Mouse (Mus musculus) fibroblast of lung, adult 2 months (primary cell): ENCODE data around the gene Pdzd2.

ENCODE experiments used
- DNase-seq: peaks from one replicate; pipeline ENCODE4 v3.0.0-alpha.2; 2011; ENCODE audit warnings: low read depth

Pdzd2 gene

GRCm38 (mm10) chr15:12539618-12540302 is 200.0 kb downstream of the Pdzd2 start:
- no peak for DNase-seq

DNA sequence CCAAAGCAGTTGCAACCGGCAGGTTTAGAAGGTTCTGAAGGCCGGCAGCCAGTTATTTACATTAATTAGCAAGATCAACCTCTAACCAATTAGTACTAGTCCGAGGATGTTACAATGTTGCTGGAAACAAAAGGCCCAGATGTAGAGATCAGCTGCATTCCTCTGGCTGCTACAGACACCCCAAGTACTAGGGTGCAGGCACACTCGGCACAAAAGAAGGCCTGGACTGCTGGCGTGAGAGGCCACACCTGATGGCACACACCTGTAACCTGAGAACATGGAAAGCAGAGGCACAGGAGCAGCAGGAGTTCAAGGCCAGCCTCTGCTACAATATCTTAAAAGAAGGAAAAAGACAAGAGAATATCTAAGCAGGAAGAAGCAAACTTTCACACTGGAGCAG is 206.5 kb downstream of the Pdzd2 start:
- DNase-seq, result no peak

DNA sequence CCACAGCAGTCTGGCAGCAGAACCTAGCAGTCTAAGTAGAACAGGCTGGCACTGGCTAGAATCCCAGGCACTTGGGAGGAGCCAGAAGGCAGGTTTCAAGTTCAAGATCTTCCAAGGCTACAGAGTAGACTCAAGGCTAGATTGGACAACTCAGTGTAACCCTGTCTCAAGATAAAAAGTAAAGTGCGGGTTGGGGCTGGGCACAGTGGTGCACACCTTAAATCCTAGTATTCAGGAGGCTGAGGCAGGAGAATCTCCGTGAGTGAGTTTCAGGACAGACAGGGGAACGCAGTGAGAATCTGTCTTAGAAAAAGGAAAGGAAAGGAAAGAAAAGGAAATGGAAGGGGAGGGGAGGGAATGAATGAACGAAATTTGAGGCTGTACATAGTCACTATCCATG is 207.2 kb downstream of the Pdzd2 start:
- no peak for DNase-seq

GRCm38 (mm10) chr15:12522810-12523209 is 216.9 kb downstream of the Pdzd2 start:
- DNase-seq, result no peak

DNA sequence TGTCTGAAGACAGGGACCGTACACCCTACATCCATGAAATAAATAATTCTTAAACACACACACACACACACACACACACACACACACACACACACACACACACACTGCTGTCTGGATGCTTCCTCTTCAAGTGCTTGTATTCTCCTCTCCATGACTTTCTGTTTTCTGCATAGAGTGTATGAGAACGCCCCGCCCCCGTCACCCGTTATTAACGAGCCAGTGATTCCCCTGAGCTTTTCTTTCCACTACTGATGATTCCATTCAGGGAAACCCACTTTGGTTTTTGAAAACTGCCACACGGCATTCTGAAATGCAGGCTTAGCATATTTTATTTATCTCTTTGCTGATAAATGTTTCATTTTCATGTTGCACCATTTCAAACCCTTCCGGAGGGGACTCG is 219.4 kb downstream of the Pdzd2 start:
- no peak for DNase-seq

DNA sequence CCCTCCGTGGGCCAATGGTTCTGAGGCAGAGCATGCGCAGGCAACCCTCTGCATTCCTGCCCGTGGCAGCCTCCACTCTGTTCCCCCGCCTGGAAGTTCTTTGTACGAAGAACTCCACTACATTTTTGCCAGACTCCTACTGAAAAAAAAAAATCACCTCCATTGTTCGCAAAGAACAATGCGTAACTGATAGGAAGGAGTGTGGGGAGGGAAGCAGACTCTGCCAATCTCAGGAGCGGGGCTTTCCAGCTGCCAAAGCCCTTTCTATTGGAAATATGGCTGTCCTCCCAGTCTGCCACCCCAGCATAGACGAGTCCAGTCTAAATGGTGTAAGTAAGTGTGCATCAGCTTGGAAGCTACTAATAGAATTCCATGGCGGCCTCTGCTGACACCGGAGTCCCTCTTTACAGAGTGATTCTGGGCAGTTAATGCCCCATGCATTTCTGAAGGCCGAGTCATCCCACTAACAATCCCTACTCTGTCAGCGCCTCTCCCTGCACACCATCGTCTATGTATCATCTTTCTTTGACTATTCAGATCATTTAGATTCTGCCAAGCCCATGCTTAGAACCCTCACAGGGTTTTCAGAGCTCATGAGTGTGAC is 221.3 kb downstream of the Pdzd2 start:
- DNase-seq, result peak; percentile 68

DNA sequence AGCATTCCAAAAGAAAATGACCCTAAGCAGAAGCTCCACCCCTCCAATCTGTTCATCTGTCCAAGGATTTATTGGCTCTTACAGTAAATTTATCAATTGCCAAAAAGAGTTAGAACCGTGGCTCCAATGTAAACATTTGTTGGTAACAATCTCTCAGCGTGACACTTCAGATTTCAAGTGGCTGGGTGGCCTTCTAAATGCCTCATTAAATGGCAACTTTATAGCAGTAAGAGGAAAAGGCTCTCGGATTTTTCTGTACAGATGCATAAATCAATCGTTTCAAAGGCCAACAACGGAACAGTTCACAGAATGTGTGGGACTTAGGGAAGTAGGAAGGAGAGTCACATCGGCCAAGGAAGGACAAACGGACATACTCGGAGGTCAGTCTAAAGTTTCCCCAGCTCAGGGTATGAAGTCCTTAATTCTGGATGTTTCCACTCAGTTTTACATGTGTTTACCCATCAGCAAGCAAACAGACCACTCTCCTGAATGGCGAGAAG is 222.4 kb downstream of the Pdzd2 start:
- no peak for DNase-seq

DNA sequence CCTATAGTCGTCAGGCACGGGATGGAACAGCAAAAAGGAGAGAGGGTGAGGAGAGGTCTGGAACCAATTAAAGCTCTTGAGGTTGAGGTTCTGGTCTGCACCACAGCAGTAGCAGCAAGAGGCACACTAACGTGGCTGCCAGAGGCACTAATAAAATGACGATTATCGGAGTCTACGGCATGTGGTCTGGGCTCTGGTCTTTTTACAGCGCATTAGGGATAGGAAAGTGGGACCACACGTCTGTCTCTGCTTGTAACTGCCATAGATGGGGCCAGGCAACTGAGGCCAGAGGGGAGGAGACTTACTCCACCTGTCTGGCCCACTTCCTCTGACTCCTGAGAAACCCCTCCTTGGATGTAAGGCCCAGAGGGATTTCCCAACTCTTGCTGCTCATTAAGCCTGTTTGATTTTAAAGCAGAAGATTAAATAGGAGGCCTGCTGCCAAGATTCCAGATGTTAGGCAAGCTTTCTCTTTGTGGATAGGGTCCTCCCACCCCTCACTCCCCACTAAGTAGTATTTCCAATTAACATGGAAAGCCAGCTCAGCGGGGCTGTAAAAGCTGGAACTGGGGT is 224.4 kb downstream of the Pdzd2 start:
- DNase-seq, result no peak

DNA sequence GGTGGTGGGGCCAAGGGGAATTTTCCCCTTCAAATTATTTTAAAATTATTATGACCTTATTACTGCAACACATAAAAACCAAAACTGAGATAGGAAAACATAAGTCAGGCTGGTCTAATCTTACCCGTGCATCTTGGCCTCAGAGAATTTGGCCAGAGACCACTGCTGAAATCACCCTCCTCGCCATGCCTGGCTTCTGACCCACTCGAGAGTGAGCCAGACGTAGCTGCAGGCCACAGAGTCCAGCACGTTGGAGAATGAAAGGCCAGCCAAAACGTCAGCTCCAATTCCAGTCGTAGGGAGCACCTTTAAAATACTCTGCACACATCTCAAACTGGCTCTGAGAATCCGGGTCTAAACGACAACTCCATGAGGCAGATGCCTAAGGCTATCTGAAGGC is 226.2 kb downstream of the Pdzd2 start:
- no peak for DNase-seq

- DNase-seq, result no peak
These were observed 230.9 kb downstream of the Pdzd2 start for GRCm38 (mm10) chr15:12508765-12509377.

DNA sequence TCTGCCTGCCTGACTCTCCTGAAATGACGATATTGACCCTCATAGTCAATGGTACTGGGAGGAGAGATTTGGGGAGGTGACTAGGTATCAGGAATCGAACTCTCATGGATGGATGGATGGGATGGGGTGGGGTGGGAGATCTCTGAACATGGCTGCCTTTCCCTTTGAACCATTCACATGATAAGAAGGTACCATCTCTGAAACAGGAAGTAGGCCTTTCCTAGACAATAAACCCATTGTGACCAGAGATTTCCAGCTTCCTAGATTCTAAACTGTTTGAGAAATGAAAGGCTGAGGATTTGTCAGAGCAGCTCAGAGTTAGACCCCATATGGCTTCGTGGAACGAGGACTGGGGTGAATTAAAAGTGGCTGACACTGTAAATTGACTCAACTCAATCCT is 232.2 kb downstream of the Pdzd2 start:
- no peak for DNase-seq

GRCm38 (mm10) chr15:12506514-12506913 is 233.2 kb downstream of the Pdzd2 start:
- no peak for DNase-seq

GRCm38 (mm10) chr15:12506085-12506484 is 233.6 kb downstream of the Pdzd2 start:
- no peak for DNase-seq

- no peak for DNase-seq
These were observed 234.2 kb downstream of the Pdzd2 start for GRCm38 (mm10) chr15:12505556-12505955.

GRCm38 (mm10) chr15:12503907-12504306 is 235.8 kb downstream of the Pdzd2 start:
- DNase-seq, result no peak

DNA sequence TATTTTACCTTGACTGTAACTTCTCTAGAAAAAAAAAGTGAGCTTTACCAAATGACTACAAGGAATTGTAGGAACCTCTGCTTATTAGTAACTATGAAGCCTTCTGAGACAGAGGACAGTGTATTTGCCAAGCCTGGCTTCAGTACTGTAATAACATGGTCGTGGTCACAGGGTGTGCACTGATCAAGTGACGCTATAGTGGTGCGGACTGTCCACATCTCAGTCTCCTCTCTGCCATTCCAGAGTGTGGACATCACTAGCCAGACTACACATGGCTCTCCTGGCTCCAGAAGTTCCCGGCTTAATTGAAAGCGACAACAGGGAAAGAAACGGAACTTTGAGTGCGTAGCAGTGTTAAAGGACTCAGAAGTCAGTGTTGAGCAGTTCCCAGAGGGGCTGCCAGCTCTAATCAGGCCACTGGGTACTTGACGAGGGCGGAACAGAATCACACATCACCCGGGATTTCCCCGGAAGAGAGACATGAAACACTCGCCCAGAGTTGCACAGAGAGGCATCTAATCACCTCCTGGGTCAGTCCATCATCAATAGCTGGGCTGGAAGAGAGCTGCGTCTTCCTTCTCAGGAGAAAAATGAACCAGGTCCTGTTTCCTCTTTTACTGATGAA is 237.7 kb downstream of the Pdzd2 start:
- DNase-seq, result peak; percentile 36

GRCm38 (mm10) chr15:12500674-12501073 is 239.1 kb downstream of the Pdzd2 start:
- no peak for DNase-seq

DNA sequence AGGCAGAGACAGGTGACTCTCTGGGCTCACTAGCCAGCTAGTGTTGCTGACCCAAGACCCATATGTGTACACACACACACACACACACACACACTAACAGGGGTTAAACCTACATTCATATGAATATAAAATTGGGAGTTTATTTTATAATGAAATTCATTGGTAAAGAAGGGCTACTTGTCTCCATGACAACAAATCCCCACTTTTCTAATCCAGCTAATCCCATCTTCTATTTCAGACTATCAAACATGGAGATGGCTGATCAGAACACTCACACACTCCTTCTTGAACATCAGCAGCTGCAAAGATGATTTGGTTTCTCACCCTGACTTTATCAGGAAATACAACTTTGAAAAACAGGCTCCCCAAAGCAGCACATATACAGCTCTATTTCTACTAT is 245.6 kb downstream of the Pdzd2 start:
- no peak for DNase-seq

GRCm38 (mm10) chr15:12493258-12493657 is 246.5 kb downstream of the Pdzd2 start:
- no peak for DNase-seq

DNA sequence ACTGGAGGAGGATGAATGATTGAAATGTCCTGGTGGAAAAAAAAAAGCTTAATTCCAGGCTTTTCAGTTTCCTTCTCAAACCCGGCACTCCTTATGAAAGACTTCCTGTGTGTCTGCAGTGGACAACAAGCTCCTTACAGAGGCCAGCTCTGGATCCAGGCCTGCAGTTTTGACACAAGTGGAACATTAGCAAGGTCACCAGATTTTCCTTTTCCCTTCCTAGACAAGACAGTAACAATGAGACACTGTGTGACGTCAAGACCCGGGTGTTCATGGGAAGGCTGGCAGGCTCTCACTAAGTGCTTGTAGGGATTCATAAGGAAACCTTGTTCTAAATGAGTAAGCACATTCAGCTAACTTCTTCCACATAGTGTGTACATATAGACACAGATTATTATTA is 248.8 kb downstream of the Pdzd2 start:
- DNase-seq, result peak; percentile 85

GRCm38 (mm10) chr15:12490527-12490926 is 249.2 kb downstream of the Pdzd2 start:
- peak; percentile 84 for DNase-seq

GRCm38 (mm10) chr15:12488316-12488715 is 251.4 kb downstream of the Pdzd2 start:
- peak; percentile 56 for DNase-seq

GRCm38 (mm10) chr15:12481261-12481660 is 258.5 kb downstream of the Pdzd2 start:
- DNase-seq, result no peak
